Mouse (Mus musculus) stomach, embryonic 16.5 days (tissue): ENCODE measurements at regions not wholly inside any gene's neighbourhood (a gene's known extent, or its start where the extent isn't known, plus 50 kb on each side); places are given as distances from the start of the nearest gene placed in this dataset.

Source experiments
- ATAC-seq: fragments of 200-750 bp; cut with Nextera tagmentation; 2 replicates; pipeline ENCODE4 v1.8.0; 2017; ENCODE audit warnings: moderate number of reproducible peaks, moderate TSS enrichment; ENCODE audit not compliant: insufficient read depth, low FRiP score
- H3K27ac ChIP-seq: fragments of 300-500 bp; sonication (generic); 2 replicates; pipeline ENCODE4 v1.5.1; 2014; ENCODE audit warnings: low read length
- H3K27me3 ChIP-seq: fragments of 300-500 bp; sonication (generic); 2 replicates; pipeline ENCODE4 v1.6.1; 2014; ENCODE audit warnings: low read length, control low read depth, mixed read lengths; ENCODE audit not compliant: control insufficient read depth, insufficient read depth
- H3K36me3 ChIP-seq: fragments of 300-500 bp; sonication (generic); 2 replicates; pipeline ENCODE4 v1.6.1; 2014; ENCODE audit warnings: low read length; ENCODE audit not compliant: control insufficient read depth, insufficient read depth
- H3K4me1 ChIP-seq: fragments of 300-500 bp; sonication (generic); 2 replicates; pipeline ENCODE4 v1.6.1; 2014; ENCODE audit warnings: low read length, control low read depth, mixed read lengths; ENCODE audit not compliant: control insufficient read depth, insufficient read depth
- H3K4me2 ChIP-seq: fragments of 300-500 bp; sonication (generic); 2 replicates; pipeline ENCODE4 v1.6.1; 2014; ENCODE audit warnings: low read depth, low read length, mixed read lengths
- H3K4me3 ChIP-seq: fragments of 300-500 bp; sonication (generic); replicated peaks from 2 replicates; pipeline ENCODE4 v1.5.1; 2014; ENCODE audit warnings: mild to moderate bottlenecking, low read length
- H3K9ac ChIP-seq: fragments of 300-500 bp; sonication (generic); 2 replicates; pipeline ENCODE4 v1.6.1; 2014; ENCODE audit warnings: low read length
- H3K9me3 ChIP-seq: fragments of 300-500 bp; sonication (generic); replicated peaks from 2 replicates; pipeline ENCODE4 v1.6.1; 2016; ENCODE audit warnings: low read length, control low read depth; ENCODE audit not compliant: control insufficient read depth
- WGBS: fragments of 180-500 bp; shearing (Covaris S2); extraction: QIAGEN DNeasy Blood & Tissue Kit; methylation state at CpG from one replicate; pipeline ENCODE4 v1.1.7; 2014; 5-methylcytosine and 5-hydroxymethylcytosine counted together

GRCm38 (mm10) chr14:99383170-99383569, 84.7 kb downstream of the Klf5 start:
- no peak for ATAC-seq

GRCm38 (mm10) chr14:99387581-99387980, 89.1 kb downstream of the Klf5 start:
- H3K27ac ChIP-seq = no peak overlapping the region
- H3K27me3 ChIP-seq = no peaks in the 10 kb centered on the region
- no peak overlapping the region for H3K4me3 ChIP-seq
- no peaks in the 10 kb centered on the region for H3K9me3 ChIP-seq
- no peaks in the 10 kb centered on the region for H3K36me3 ChIP-seq
- ATAC-seq = no peak
- no peak overlapping the region for H3K4me2 ChIP-seq
- WGBS = 91% methylated on average over 6 of the region's 6 CpGs
- no peaks in the 10 kb centered on the region for H3K4me1 ChIP-seq
- H3K9ac ChIP-seq = no peak overlapping the region

More at GRCm38 (mm10) chr14:99383170-99383569, 84.7 kb downstream of the Klf5 start:
- 87% methylated on average over 6 of the region's 6 CpGs for WGBS
- Histone ChIP-seq H3K4me3 (no peak overlapping the region), H3K27ac (no peak overlapping the region), H3K9me3 (no peaks in the 10 kb centered on the region), H3K27me3 (no peaks in the 10 kb centered on the region), H3K9ac (no peak overlapping the region), H3K4me1 (no peaks in the 10 kb centered on the region), H3K36me3 (no peaks in the 10 kb centered on the region), H3K4me2 (no peak overlapping the region)

GRCm38 (mm10) chr14:99389306-99389705, 90.8 kb downstream of the Klf5 start:
- Histone ChIP-seq H3K36me3 (no peaks in the 10 kb centered on the region), H3K9me3 (no peaks in the 10 kb centered on the region), H3K4me2 (no peak overlapping the region), H3K27me3 (no peaks in the 10 kb centered on the region), H3K4me3 (no peak overlapping the region), H3K4me1 (no peaks in the 10 kb centered on the region), H3K9ac (no peak overlapping the region), H3K27ac (no peak overlapping the region; the same call in 1 of the 2 replicates)
- ATAC-seq = no peak
- WGBS = 74% methylated on average over 5 of the region's 5 CpGs

- H3K4me2 ChIP-seq = no peak overlapping the region
Measured at GRCm38 (mm10) chr14:99391700-99392099, 93.2 kb downstream of the Klf5 start.

GRCm38 (mm10) chr14:99392813-99393212, 94.3 kb downstream of the Klf5 start:
- H3K4me3 ChIP-seq = no peak overlapping the region
- no peaks in the 10 kb centered on the region for H3K27me3 ChIP-seq
- H3K27ac ChIP-seq = no peak overlapping the region
- no peak overlapping the region for H3K4me2 ChIP-seq
- no peaks in the 10 kb centered on the region for H3K9me3 ChIP-seq
- 60% methylated on average over 2 of the region's 2 CpGs for WGBS
- H3K36me3 ChIP-seq = no peaks in the 10 kb centered on the region
- H3K9ac ChIP-seq = no peak overlapping the region
- ATAC-seq = no peak
- no peaks in the 10 kb centered on the region for H3K4me1 ChIP-seq

More at GRCm38 (mm10) chr14:99391700-99392099, 93.2 kb downstream of the Klf5 start:
- Histone ChIP-seq H3K36me3 (no peaks in the 10 kb centered on the region), H3K9me3 (no peaks in the 10 kb centered on the region), H3K4me3 (no peak overlapping the region), H3K9ac (no peak overlapping the region), H3K27ac (no peak overlapping the region), H3K4me1 (no peaks in the 10 kb centered on the region), H3K27me3 (no peaks in the 10 kb centered on the region)
- ATAC-seq = peak; percentile 62; the same call in 1 of the 2 replicates
- WGBS = 80% methylated on average over 7 of the region's 7 CpGs

GRCm38 (mm10) chr14:99393611-99394010, 95.1 kb downstream of the Klf5 start:
- Histone ChIP-seq H3K4me1 (no peaks in the 10 kb centered on the region), H3K9ac (no peak overlapping the region), H3K27ac (no peak overlapping the region), H3K4me3 (no peak overlapping the region), H3K27me3 (no peaks in the 10 kb centered on the region), H3K36me3 (no peaks in the 10 kb centered on the region), H3K9me3 (no peaks in the 10 kb centered on the region), H3K4me2 (no peak overlapping the region)
- WGBS = 81% methylated on average over 8 of the region's 8 CpGs
- ATAC-seq = no peak

- Histone ChIP-seq H3K4me2 (no peak overlapping the region), H3K27me3 (no peaks in the 10 kb centered on the region), H3K9me3 (no peaks in the 10 kb centered on the region), H3K4me3 (no peak overlapping the region), H3K36me3 (no peaks in the 10 kb centered on the region), H3K4me1 (no peaks in the 10 kb centered on the region; the same call in 1 of the 2 replicates), H3K9ac (no peak overlapping the region), H3K27ac (no peak overlapping the region)
- peak; percentile 68; the same call in 1 of the 2 replicates for ATAC-seq
- WGBS = 67% methylated on average over 6 of the region's 6 CpGs
Measured at GRCm38 (mm10) chr14:99403155-99403726, 104.8 kb downstream of the Klf5 start.

GRCm38 (mm10) chr14:99405228-99405627, 106.7 kb downstream of the Klf5 start:
- no peak overlapping the region for H3K4me3 ChIP-seq
- 75% methylated on average over 5 of the region's 5 CpGs for WGBS
- no peaks in the 10 kb centered on the region; the same call in 1 of the 2 replicates for H3K4me1 ChIP-seq
- no peak overlapping the region for H3K27ac ChIP-seq
- ATAC-seq = no peak
- H3K36me3 ChIP-seq = no peaks in the 10 kb centered on the region
- no peaks in the 10 kb centered on the region for H3K27me3 ChIP-seq
- no peak overlapping the region for H3K4me2 ChIP-seq
- no peak overlapping the region for H3K9ac ChIP-seq
- no peaks in the 10 kb centered on the region for H3K9me3 ChIP-seq

- WGBS = 24% methylated on average over 5 of the region's 5 CpGs
- H3K9me3 ChIP-seq = no peaks in the 10 kb centered on the region
- peaks cover 3% of the 10 kb centered on the region for H3K4me1 ChIP-seq
- no peak overlapping the region; the same call in 1 of the 2 replicates for H3K27ac ChIP-seq
- no peak for ATAC-seq
- H3K9ac ChIP-seq = no peak overlapping the region
- H3K36me3 ChIP-seq = no peaks in the 10 kb centered on the region
- no peaks in the 10 kb centered on the region for H3K27me3 ChIP-seq
- H3K4me3 ChIP-seq = no peak overlapping the region
- no peak overlapping the region for H3K4me2 ChIP-seq
Measured at GRCm38 (mm10) chr14:99411835-99412234, 113.3 kb downstream of the Klf5 start.
